Mouse (Mus musculus) monocyte, adult 5-6 weeks (primary cell): ENCODE measurements around the gene Amdhd2. TPM values are rescaled to one million over a fixed set of nuclear protein-coding genes. Genes with fewer than 3 reads are reported as not detected.
"Not testable (repeated sequence)": the region's sequence is repeated elsewhere in the genome, so short reads cannot be mapped to it uniquely, and the experiment has no call there.

Experiments
- ATAC-seq: fragments of 153-309, 156-312 bp; replicated peaks from 2 replicates; pipeline ENCODE4 v1.8.0; 2017; ENCODE audit warnings: mild to moderate bottlenecking; ENCODE audit not compliant: low TSS enrichment, insufficient number of reproducible peaks, severe bottlenecking, poor library complexity, low FRiP score
- total RNA-seq: library from RNA; stranded (forward); fragments of 200-1000, 200-491, 200-594 nt; gene quantifications from 3 replicates; pipeline ENCODE4 v1.2.3, GENCODE M21; 2017

Amdhd2 gene
- total RNA-seq, 1 experiment from 2014 or later: 6.5 TPM

DNA sequence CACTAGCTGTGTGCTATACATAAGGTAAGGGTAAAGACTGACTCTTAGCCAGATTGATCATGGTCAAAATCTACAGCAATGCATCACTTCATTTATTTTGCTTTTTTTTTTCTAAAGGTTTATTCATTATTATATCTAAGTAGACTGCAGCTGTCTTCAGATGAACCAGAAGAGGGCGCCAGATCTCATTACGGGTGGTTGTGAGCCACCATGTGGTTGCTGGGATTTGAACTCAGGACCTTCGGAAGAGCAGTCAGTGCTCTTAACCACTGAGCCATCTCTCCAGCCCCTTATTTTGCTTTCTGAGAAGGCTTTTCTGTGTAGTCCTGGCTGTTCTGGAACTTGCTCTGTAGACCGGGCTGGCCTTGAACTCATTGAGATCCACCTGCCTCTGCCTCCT lies 30.6 kb downstream of the Amdhd2 start:
- not testable (repeated sequence) for ATAC-seq

- no peak; the same call in 1 of the 2 replicates for ATAC-seq
Observed at GRCm38 (mm10) chr17:24131570-24131969, 32.0 kb downstream of the Amdhd2 start.

- ATAC-seq: not testable (repeated sequence)
Observed at GRCm38 (mm10) chr17:24129246-24129645, 34.3 kb downstream of the Amdhd2 start.

DNA sequence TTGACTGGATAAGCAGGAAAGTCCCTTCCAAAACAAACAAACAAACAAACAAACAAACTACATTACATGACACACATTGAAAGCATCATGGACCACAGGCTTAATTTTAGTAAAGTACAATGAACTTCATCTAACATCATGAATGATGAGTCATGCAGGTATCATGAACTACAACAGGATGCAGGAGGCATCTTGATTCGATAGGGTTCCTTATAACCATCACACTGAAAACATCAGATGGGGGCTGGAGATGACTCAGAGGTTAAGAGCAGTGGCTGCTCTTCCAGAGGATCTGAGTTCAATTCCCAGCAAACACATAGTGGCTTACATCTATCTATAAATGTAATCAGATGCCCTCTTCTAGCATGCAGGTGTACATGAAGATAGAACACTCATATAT lies 36.0 kb downstream of the Amdhd2 start:
- ATAC-seq: no peak

DNA sequence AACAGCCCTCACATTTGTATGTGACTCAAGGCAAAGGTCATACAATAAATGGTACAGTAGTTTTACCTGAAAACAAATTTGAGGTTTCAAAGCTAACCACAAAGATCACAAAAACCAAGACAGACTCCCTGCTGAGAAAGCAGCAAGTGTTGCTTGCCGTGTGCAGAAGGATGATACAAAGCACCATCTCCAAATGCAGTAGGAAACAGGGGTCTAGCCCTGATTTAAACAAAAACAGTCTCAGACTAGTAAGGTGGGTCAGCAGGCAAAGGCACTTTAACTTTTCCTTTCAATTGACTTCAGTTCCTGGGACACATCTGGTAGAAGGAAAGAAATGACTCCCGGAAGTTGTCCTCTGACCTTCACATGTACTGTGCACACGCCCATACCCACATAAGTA lies 36.8 kb downstream of the Amdhd2 start:
- no peak for ATAC-seq

GRCm38 (mm10) chr17:24119446-24119845 lies 44.1 kb downstream of the Amdhd2 start:
- ATAC-seq: no peak

DNA sequence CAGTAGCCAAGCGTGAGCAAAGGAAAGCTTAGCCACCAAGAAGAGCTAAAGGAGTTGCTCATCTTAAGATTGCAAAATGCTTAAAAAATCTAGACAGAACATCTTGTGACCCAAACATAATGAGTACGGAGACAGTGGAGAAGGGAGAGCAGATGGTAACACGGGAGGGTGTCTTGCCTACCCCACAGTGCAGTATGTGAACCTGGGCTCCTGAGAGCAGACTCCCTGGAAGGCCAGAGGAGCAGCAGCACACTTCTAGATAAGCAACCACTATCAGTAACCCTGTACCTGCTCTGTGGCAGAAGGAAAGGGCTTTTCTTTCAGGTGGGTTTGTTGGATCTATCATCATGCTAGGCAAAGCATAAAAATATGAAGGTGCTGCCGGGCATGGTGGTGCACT lies 50.5 kb downstream of the Amdhd2 start:
- ATAC-seq: no peak

DNA sequence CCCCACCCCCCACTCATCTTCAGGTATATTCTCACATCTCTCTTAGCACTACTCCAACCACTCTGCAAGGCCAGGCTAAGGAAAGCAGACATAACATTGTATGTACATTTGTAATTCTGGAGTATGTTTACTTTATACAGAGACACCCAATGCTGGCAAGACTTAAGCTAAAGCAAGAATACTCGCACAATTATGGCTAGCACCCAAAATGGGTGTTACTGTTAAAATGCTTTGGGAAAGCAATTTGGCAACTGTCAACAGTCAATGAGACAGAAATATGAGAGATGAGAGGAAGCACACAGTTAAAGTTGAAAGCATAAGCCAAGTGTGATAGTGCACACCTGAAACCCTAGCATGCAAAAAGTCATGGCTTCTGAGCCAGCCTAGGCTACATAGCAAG lies 52.3 kb downstream of the Amdhd2 start:
- no peak for ATAC-seq

DNA sequence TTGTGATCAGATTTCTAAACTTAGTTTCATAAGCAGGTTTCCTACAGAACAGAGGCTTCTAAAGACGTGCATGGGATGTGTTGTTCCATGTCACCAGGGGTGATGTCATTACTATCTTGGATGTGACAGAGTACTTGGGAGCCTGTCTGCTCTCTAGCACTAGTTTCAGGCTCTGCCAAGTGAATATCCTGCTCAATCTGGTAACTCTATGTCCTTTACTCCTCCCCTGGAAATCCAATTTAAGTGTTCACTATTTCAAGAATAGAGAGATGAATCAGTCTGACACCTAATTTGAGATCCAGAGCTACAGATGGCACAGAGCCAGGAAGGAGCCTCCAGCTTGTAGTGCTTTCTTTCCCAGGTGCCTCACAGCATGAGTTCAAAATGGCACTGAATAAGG lies 54.7 kb downstream of the Amdhd2 start:
- ATAC-seq: no peak

Other genes starting within 250 kb of the Amdhd2 start
- gene Dcpp3, start 246.3 kb downstream of the Amdhd2 start, total RNA-seq: not detected in 3 replicates
- not detected in 3 replicates for gene Sbp, start 222.1 kb downstream of the Amdhd2 start, total RNA-seq
- not detected in 3 replicates for gene Sbpl, start 208.5 kb downstream of the Amdhd2 start, total RNA-seq
- gene Prss30, start 183.2 kb downstream of the Amdhd2 start, total RNA-seq: 0.76 to 1.2 TPM in 2 of 3 replicates, not detected in the other
- gene Prss22, start 165.7 kb downstream of the Amdhd2 start, total RNA-seq: not detected in 3 replicates
- gene Prss27, start 125.6 kb downstream of the Amdhd2 start, total RNA-seq: not detected in 3 replicates
- gene Kctd5, start 90.3 kb downstream of the Amdhd2 start, total RNA-seq: 15.4 to 22.7 TPM (median 16.9 TPM) in 3 replicates
- 37.3 to 63.3 TPM (median 46.8 TPM) in 3 replicates for gene Pdpk1, start 12.8 kb downstream of the Amdhd2 start, total RNA-seq
- 55.6 to 90.6 TPM (median 83.3 TPM) in 3 replicates for gene Atp6v0c, start 5.9 kb upstream of the Amdhd2 start, total RNA-seq
- gene Tbc1d24, start 41.8 kb upstream of the Amdhd2 start, total RNA-seq: 0.68 to 1.0 TPM (median 0.96 TPM) in 3 replicates
- gene Ntn3, start 45.8 kb upstream of the Amdhd2 start, total RNA-seq: not detected in 3 replicates
- 2.9 to 6.6 TPM (median 3.1 TPM) in 3 replicates for gene Tedc2, start 57.1 kb upstream of the Amdhd2 start, total RNA-seq
- gene Ccnf, start 87.7 kb upstream of the Amdhd2 start, total RNA-seq: 1.6 to 4.6 TPM (median 2.0 TPM) in 3 replicates
- not detected in 3 replicates for gene Abca17, start 187.3 kb upstream of the Amdhd2 start, total RNA-seq
- 29.2 to 35.4 TPM (median 29.7 TPM) in 3 replicates for gene Abca3, start 188.2 kb upstream of the Amdhd2 start, total RNA-seq